Comparison of ENCODE assay signal across 7 mouse cellular contexts in the genomic region with DNA sequence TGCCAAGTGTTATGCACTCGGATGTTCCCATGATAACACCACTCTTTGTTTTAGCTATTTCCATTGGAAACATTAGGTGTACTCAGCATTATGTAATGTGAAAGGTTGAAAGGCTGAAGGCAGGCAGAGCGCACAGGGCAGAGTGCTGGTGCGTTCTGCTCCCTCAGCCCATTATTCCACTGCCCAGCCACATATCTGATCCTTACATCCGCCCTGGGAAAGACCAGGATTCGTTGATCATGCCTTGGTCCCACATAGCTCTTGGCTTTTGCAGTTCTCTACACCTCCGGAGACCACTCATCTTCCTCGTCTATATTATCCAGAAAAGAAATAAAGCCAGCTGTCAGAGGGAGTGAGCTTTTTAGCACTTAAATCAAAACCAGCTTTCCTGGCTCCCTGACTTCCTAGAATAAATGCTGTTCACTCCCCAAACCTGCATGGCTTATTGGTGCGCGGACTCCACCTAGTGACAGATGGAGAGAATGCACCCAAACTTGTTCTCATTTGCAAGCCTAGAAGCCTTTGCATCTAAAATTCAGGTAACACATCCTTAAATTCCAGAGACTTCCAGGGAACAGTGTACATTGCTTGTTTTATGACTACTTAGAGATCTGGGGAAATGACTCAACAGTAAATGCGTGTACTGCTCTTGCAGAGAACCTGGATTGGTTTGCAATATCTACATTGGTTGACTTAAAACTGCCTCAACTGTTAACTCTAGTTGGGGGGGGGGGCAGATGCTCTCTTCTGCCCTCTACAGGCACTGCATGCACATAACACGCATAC. TPM values are rescaled to one million over a fixed set of nuclear protein-coding genes. Genes with fewer than 3 reads are reported as not detected.
DNase-seq lines count a peak whose midpoint lies in the region; ATAC-seq and TF ChIP-seq lines count a peak whose summit lies in the region.

No protein-coding gene starts in this region.

- no peaks in the 10 kb centered on the region for H3K27me3 ChIP-seq in forebrain, embryonic 13.5 days
- H3K27me3 ChIP-seq in hindbrain, postnatal 0 days (ENCODE audit: insufficient read depth, low read length): no peaks in the 10 kb centered on the region
- no peaks in the 10 kb centered on the region for H3K27me3 ChIP-seq in midbrain, embryonic 11.5 days (ENCODE audit: control insufficient read depth, insufficient read depth, low read length)
- H3K27me3 ChIP-seq in stomach, embryonic 14.5 days (ENCODE audit: control insufficient read depth, insufficient read depth, low read length): no peaks in the 10 kb centered on the region

- DNase-seq in R1 (ENCODE audit: low read depth, low spot score): peak; percentile 92
- peak; percentile 91 for DNase-seq in hindbrain, postnatal 0 days (ENCODE audit: low spot score)
- peak; percentile 83 to 85 for DNase-seq in left cerebral cortex, adult 8-10 months (ENCODE audit: low spot score in 2 of 2)
- DNase-seq in midbrain, embryonic 11.5 days (ENCODE audit: low spot score, missing footprints): peak; percentile 96

- no peak overlapping the region for H3K4me3 ChIP-seq in forebrain, embryonic 13.5 days
- no peak overlapping the region for H3K4me3 ChIP-seq in hindbrain, postnatal 0 days (ENCODE audit: low read length)
- H3K4me3 ChIP-seq in midbrain, embryonic 11.5 days (ENCODE audit: low read depth, low read length): no peak overlapping the region
- no peak overlapping the region for H3K4me3 ChIP-seq in stomach, embryonic 14.5 days (ENCODE audit: low read depth, low read length)

- no peaks in the 10 kb centered on the region for H3K9me3 ChIP-seq in forebrain, embryonic 13.5 days (replicated peaks)
- H3K9me3 ChIP-seq in hindbrain, postnatal 0 days (ENCODE audit: low read length): no peaks in the 10 kb centered on the region
- no peaks in the 10 kb centered on the region for H3K9me3 ChIP-seq in midbrain, embryonic 11.5 days (ENCODE audit: control insufficient read depth, low read length)
- H3K9me3 ChIP-seq in stomach, embryonic 14.5 days (ENCODE audit: control insufficient read depth, low read depth, low read length): no peaks in the 10 kb centered on the region

- ATAC-seq in cerebellum, adult (ENCODE audit: insufficient number of reproducible peaks, low FRiP score, low TSS enrichment): peak; percentile 45; the same call in 1 of the 2 replicates
- ATAC-seq in forebrain, embryonic 13.5 days: peak; percentile 71
- ATAC-seq in hindbrain, postnatal 0 days: peak; percentile 73
- peak; percentile 58; the same call in 1 of the 2 replicates for ATAC-seq in midbrain, embryonic 11.5 days (ENCODE audit: low FRiP score)
- peak; percentile 15; the same call in 1 of the 2 replicates for ATAC-seq in stomach, embryonic 14.5 days (ENCODE audit: insufficient number of reproducible peaks, insufficient read depth, low FRiP score, low read depth)

- 0 out of 2 replicates have a peak, but pooled peaks cover 3% of the 10 kb centered on the region for H3K4me1 ChIP-seq in forebrain, embryonic 13.5 days
- H3K4me1 ChIP-seq in hindbrain, postnatal 0 days (ENCODE audit: insufficient read depth, low read length): no peaks in the 10 kb centered on the region
- no peaks in the 10 kb centered on the region for H3K4me1 ChIP-seq in midbrain, embryonic 11.5 days (ENCODE audit: control insufficient read depth, insufficient read depth, low read length)
- H3K4me1 ChIP-seq in stomach, embryonic 14.5 days (ENCODE audit: control insufficient read depth, insufficient read depth, low read length): no peaks in the 10 kb centered on the region

- no peaks in the 10 kb centered on the region for H3K36me3 ChIP-seq in forebrain, embryonic 13.5 days (ENCODE audit: poor library complexity, severe bottlenecking)
- no peaks in the 10 kb centered on the region for H3K36me3 ChIP-seq in hindbrain, postnatal 0 days (ENCODE audit: insufficient read depth, low read length)
- H3K36me3 ChIP-seq in midbrain, embryonic 11.5 days (ENCODE audit: control insufficient read depth, insufficient read depth, low read length): no peaks in the 10 kb centered on the region
- no peaks in the 10 kb centered on the region for H3K36me3 ChIP-seq in stomach, embryonic 14.5 days (ENCODE audit: control insufficient read depth, insufficient read depth, low read length)

- no peak overlapping the region for H3K27ac ChIP-seq in forebrain, embryonic 13.5 days
- H3K27ac ChIP-seq in hindbrain, postnatal 0 days: no peak overlapping the region
- H3K27ac ChIP-seq in midbrain, embryonic 11.5 days (ENCODE audit: low read depth, low read length): no peak overlapping the region
- no peak overlapping the region for H3K27ac ChIP-seq in stomach, embryonic 14.5 days (ENCODE audit: low read length)

- H3K4me2 ChIP-seq in forebrain, embryonic 13.5 days: no peak overlapping the region
- no peak overlapping the region for H3K4me2 ChIP-seq in hindbrain, postnatal 0 days (ENCODE audit: low read depth, low read length)
- H3K4me2 ChIP-seq in midbrain, embryonic 11.5 days: no peak overlapping the region
- no peak overlapping the region for H3K4me2 ChIP-seq in stomach, embryonic 14.5 days (replicated peaks; ENCODE audit: low read depth, low read length)

- WGBS in forebrain, embryonic 13.5 days: 43% methylated on average over 11 of the region's 11 CpGs
- 43% methylated on average over 11 of the region's 11 CpGs for WGBS in hindbrain, postnatal 0 days
- WGBS in midbrain, embryonic 11.5 days: 44% methylated on average over 11 of the region's 11 CpGs
- 38% methylated on average over 11 of the region's 11 CpGs for WGBS in stomach, embryonic 14.5 days

- H3K9ac ChIP-seq in forebrain, embryonic 13.5 days: no peak overlapping the region
- no peak overlapping the region for H3K9ac ChIP-seq in hindbrain, postnatal 0 days (replicated peaks; ENCODE audit: low read length)
- no peak overlapping the region for H3K9ac ChIP-seq in midbrain, embryonic 11.5 days (ENCODE audit: low read length)
- H3K9ac ChIP-seq in stomach, embryonic 14.5 days (replicated peaks; ENCODE audit: low read depth, low read length): no peak overlapping the region

- TF ChIP-seq CTCF in hindbrain, postnatal 0 days (IDR thresholded peaks at IDR 0.05; ENCODE audit: low read depth): peak; percentile 92

RNA-seq across cellular contexts. Expression of a gene that starts 26.3 kb away (rescaled TPM):
- not detected in 2 replicates for polyA plus RNA-seq in forebrain, embryonic 13.5 days (2015; fragmentation: Nextera tagmentation; extraction: Ambion mirVana)
- not detected in 2 replicates for total RNA-seq in hindbrain, postnatal 0 days (2014; rRNA removed)
- polyA plus RNA-seq in hindbrain, postnatal 0 days (2015; fragmentation: Nextera tagmentation; extraction: Ambion mirVana): not detected in 2 replicates
- total RNA-seq in left cerebral cortex, adult 8-10 months (2022): not detected
- polyA plus RNA-seq in midbrain, embryonic 11.5 days (2014; fragmentation: Nextera tagmentation; extraction: Ambion mirVana): not detected in 2 replicates
- not detected in 2 replicates for polyA plus RNA-seq in stomach, embryonic 14.5 days (2014; fragmentation: Nextera tagmentation; extraction: Ambion mirVana)

Comparison
In these comparisons a context has a peak if more than half of its experiments do, and no peak if none do; other contexts are left out.
1. ATAC-seq: peak in every context shown above with its lines; median percentile 73 in hindbrain, postnatal 0 days; 71 in forebrain, embryonic 13.5 days; 58 in midbrain, embryonic 11.5 days; 45 in cerebellum, adult; 15 in stomach, embryonic 14.5 days.